Mouse (Mus musculus): ENCODE results near the gene Dock1.

Dock1 gene

DNA sequence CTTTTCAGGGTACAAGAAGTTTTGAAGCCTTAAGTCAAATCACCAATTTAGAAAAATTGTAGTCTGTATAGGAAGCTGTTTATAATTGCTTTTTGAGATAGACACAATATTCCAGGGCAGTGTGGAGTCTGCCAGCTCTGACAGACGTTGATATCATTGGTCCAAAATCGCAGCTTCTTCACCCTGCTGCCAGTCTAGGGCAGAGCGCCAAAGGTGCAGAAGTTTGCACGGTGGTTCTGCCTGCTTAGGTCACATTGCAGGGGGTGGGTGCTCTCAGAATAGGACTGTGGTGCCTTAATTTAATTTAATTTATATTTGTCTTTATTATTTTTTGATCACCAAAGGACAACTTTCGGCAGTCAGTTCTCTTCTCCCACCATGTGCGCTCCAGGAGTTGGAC lies 288.6 kb downstream of the Dock1 start:
- no peak for DNase-seq (ENCODE audit: inconsistent ontology term)

DNA sequence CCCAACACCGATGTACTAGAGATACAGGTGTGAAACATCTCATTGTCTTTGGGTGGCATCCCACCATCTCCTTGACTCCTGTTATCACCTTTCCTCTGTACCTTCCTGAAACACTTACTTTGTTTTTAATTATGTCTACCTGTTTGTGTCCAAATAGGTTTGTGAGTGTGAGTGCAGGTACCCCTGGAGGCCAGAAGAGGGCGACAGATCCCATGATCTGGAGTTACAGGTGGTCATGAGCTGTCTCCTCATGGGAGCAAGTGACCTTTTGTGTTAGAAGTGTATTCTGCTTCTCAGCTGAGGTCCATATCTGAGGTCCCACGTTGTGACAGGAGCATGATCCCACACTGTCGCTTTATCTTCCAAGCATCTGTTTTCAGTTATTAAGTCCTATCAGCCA lies 290.4 kb downstream of the Dock1 start:
- DNase-seq (ENCODE audit: inconsistent ontology term): peak; percentile 3

DNA sequence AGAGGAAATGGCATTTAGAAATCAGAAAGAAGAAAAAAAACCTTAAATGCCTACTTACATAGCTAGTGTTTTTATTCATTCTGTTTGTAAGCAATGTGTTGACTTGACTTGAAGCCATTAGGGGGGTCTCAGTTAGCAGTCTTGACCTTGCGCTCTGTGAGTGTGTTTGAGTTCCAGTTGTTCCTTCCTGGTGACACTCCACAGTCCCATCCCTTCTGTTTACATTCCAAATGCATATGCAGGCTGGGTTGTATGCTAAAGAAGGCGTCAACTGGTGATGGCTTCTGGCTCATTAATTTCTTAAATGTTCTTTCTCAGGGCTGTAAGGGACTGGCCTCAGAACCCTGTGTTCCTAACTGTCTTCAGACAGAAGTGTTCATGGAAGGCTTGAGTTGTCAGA lies 291.2 kb downstream of the Dock1 start:
- DNase-seq (ENCODE audit: inconsistent ontology term): no peak

DNA sequence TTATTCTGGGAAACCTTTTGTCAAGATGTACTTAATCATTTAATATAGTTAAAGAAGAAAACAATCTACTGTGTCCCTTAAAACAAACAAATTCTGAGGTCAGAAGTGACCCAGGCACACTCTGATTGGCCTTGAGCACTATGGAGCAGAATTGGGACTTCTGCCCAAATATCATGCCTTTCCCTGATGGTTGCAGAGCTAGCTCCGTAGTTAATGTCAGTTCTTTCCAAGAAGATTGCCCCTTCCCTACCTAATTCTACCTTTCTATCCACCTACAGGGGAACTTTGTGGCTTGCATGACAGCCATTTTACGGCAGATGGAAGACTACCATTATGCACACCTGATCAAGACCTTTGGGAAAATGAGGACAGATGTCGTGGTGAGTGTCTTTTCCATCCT lies 319.8 kb downstream of the Dock1 start:
- no peak for DNase-seq (ENCODE audit: inconsistent ontology term)

- no peak for DNase-seq (ENCODE audit: inconsistent ontology term)
These were observed 320.5 kb downstream of the Dock1 start for GRCm38 (mm10) chr7:134990911-134991310.

DNA sequence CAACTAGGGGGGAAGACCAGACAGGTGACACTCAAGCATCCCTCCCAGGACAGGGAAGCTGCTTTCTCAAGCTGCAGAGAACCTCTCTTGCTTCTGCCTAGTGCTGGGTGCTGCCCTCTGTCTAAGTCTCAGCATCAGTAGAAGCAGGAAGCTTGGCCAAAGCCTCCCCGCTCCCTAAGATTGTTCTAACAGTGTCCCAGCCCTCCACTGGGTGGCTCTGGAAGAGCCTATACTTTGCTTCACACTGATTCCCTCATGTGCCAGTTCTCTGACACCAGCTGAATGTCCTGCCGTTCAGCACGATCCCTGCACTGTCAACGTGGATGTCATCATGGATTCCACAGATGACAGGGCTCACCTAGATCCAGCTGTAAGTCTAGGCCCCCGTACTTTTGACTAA lies 324.5 kb downstream of the Dock1 start:
- no peak for DNase-seq (ENCODE audit: inconsistent ontology term)

- no peak for DNase-seq (ENCODE audit: inconsistent ontology term)
These were observed 331.8 kb downstream of the Dock1 start for GRCm38 (mm10) chr7:135002216-135002615.

DNA sequence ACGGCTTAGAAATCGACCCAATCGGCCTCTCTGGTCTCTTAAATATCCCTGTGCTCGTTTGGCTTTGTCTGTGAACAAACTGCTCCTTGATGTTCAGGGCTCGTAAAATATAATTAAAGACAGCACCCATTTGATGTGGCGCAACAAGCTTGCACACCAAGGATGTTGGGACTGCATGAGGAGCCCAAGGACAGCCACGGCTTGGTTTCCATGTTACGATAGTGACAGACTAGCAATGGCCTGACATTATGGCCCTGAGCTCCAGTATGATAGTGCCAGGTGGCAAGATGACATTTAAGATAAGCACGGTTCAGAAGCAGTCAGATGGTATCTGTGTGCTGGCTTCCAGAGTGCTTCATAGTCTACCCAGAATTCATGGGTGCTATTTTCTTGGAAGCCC lies 332.4 kb downstream of the Dock1 start:
- no peak for DNase-seq (ENCODE audit: inconsistent ontology term)

- DNase-seq (ENCODE audit: inconsistent ontology term): no peak
These were observed 335.6 kb downstream of the Dock1 start for GRCm38 (mm10) chr7:135005964-135006560.

DNA sequence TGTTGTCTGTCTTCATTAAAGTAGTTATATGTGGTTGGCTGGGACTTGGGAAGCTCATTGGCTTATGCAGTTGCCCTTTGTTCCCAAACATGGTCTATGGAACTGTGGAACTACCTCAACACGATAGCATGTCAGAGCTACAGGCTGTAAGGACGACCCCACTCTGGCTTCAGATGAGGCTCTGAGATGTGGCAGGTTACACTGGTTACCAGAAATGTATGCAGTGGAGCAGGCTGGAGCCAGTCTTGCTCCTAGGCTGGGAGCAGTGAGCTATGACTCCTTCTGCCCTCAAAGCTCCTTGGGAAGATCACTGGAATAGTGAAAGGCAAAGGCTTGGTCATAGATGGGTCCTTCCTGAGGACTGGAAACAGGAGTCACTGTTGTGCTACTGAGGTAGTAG lies 337.6 kb downstream of the Dock1 start:
- DNase-seq (ENCODE audit: inconsistent ontology term): no peak

DNA sequence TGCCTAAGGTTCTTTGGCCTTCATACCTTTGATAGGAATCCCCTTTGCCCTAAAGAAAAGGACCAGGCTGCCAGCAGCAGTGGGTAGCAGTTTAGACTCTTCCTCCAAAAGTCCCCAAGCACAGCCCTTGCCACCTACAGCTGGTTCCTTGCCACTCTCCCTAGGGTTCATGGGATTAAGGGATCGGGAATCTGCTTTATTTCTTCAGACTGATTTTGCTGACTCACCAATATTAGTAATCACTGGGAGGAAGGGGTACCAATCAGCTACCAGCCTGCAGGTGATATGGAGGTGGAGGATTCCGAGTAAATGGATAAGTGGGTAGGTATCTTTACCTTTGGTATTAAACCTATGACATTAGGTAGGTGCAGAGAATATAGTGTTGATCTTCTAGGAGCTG lies 340.5 kb downstream of the Dock1 start:
- DNase-seq (ENCODE audit: inconsistent ontology term): no peak

DNA sequence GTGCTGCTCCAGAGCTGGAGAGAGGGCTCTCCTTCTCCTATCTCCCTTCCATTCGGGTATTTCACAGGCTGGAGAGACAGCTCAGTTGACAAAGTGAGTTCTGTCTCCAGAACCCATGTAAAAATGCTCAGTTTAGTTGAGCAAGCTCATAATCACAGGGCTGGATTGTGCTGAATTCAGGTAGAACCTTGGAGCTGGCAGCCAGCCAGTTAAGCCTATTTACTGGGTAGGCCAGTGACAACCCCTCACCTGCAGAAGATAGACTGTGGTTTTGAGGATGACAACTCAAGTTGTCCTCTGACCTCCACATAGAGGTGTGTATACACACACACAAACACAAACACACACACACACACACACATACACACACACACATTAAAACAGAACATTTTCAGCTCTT lies 347.1 kb downstream of the Dock1 start:
- no peak for DNase-seq (ENCODE audit: inconsistent ontology term)

DNA sequence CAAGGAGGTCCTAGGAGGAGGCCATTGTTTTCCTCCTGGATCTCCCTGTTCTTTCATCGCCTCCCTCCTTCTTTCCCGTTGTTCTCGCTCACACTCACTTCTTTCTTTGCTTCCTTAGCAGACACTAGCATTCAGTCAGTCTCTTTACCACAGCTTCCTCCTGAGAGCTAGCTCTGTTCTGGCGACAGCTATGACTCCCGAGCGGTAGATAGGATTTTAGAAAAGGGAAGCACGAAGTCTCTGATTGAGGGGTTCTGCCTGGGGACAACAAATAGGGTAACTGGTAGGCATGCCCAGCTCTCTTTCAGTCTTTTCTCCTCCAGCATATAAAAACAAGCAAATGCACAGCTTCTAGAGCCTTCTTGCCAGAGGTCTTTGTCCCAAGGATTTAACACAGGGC lies 350.3 kb downstream of the Dock1 start:
- no peak for DNase-seq (ENCODE audit: inconsistent ontology term)

DNA sequence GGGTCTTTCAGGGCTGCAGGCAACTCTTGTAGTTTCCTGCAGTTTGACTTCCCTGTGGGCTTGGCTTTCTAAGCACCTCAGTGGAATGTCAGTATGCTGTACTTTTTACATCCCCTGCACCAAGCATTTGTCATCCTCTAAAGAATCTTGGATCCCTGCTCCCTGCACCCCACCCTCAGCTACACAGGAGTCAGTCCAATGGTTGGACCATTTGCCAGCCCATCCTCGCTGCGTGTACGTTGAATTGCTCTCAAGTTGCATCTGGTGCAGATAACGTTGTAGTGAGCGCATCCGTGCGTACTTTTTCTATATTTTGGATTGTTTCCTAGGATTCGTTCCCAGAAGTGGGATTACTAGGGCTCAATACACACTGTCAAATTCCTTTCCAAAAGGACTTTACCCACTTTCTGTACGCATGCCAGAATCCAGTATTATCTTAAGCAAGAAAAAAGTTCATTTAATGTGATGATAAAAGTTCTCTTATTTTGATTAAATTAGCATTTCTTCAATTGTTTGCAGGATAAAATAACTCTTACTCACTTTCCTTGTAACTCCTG lies 351.2 kb downstream of the Dock1 start:
- DNase-seq (ENCODE audit: inconsistent ontology term): no peak

DNA sequence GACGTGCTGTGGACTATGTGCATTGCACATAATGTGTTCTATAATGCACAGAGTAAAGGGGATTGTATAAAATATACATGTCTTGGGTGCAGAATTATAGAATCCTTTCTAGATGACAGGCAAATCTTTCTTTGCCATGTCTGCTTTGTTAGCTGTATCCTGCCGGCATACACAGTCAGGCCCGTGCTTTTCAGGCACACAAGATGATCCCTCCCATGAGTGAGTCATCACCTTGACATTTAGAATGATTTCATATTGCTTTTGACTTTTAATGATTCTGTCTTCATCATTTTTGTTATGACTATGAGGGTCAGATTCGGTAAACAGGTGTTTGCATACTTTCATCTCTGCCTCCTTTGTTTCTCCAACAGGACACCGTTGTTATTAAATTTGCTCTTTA lies 354.1 kb downstream of the Dock1 start:
- DNase-seq (ENCODE audit: inconsistent ontology term): no peak

DNA sequence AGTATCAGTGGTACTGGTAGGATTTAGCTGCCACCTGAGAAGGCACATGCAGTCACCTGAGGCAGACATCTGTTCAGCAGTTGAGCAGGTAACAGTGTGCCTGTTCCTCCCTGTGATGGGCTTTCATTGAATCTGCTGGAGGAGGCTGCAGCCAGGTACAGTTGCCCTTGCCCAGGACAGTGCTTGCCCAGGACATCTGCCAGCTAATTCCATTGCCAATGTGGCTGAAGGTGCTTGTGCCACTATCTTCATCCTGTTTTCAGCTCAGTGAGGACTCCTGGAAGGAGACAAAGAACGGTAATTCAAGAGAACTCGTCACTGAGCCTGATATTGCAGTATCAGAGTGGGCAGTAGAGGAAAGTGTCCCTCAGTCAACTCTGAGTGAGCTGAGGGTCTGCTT lies 358.3 kb downstream of the Dock1 start:
- DNase-seq (ENCODE audit: inconsistent ontology term): no peak

DNA sequence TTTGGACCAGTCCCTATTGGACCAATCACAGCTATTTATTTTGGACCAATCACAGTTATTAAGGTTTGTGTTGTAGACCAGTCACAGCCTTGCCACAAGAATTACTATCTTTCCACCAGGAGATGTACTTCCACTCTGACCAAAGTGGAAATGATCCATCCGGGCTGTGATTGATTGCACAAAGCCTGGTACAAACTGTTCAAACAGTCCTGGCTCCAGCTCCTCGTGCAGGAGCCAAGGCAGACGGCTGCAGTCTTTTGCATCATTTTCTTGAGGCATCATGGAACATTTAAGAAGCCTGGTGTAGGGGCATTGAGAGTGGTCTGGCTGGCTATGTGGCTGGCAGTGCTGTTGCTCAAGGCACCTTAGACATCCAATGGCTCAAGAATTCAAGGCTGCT lies 358.7 kb downstream of the Dock1 start:
- DNase-seq (ENCODE audit: inconsistent ontology term): no peak

DNA sequence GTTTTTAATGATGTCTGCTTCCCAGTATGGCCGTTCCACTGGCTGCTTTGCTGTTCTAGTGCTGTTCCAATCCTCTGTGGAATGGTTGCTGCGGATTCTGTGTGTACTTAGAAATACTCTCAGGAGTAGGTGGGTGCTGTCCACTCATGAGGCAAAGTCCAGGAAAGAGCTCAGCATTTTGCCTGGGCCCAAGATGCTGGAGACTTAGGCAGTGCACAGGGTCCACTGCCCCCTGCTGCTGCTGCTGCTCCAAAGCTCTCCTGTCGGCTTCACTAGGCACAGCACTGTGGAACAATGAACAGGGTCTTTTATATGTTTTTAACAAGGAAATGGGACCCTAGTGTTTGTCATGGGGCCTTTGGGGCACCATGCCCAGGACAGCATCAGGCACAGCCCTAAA lies 361.0 kb downstream of the Dock1 start:
- DNase-seq (ENCODE audit: inconsistent ontology term): no peak

GRCm38 (mm10) chr7:135034811-135035210 lies 364.4 kb downstream of the Dock1 start:
- DNase-seq (ENCODE audit: inconsistent ontology term): no peak

DNA sequence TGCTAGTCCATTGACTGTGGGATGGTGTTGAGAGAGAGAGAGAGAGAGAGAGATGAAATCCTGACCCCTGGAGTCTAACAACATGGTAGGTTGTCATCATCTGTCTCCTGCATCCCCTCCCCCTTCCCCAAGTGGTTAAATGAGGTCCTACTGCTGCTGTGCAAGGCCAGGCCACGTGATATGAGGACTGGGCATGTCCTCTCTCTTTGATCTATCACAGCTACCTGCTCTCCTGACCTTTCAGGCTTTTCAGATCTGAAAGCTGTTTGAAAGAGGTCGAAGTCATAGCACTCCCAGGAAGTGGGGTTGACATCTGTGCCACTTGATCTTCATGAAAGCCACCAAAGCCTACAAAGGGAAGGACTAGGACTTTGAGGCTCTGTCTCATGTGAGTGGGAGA lies 365.2 kb downstream of the Dock1 start:
- DNase-seq (ENCODE audit: inconsistent ontology term): no peak

DNA sequence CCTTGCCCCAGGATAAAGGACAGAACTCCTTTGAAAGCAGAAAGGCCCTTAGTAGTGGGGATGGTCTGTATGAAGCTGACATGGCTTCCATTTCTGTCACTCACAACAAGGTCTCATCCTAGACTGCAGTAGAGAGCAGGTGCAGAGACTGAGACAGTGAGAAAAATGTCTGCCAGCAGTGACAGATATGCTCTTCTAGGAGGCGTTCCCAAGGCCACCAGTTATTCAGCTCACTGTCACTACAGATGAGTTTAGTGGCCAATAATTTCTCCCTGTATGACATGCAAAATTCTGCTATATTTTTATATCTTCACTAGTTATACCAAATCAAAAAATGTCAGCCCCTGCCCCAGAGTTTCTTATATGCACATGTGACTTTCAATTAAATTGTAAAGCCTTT lies 368.5 kb downstream of the Dock1 start:
- DNase-seq (ENCODE audit: inconsistent ontology term): no peak

- no peak for DNase-seq (ENCODE audit: inconsistent ontology term)
These were observed 373.7 kb downstream of the Dock1 start for GRCm38 (mm10) chr7:135043931-135044765.

DNA sequence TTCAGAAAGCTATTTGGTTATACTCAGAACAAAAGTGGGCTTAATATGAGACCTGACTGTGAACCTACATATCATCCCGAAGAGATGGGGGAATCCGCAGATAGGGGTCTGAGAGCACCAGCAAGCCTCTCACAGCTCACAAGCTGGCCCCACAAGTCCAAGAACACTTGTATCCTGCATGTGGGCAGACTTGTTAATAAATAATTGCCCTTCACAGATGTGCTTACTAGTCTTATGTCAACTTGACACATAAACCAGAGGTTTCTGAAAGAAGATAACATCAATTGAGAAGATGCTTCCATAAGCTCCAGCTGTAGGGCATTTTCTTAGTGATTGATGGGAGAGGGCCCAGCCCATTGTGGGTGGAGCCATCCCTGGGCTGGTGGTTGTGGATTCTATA lies 379.0 kb downstream of the Dock1 start:
- no peak for DNase-seq (ENCODE audit: inconsistent ontology term)
